Mouse (Mus musculus): ENCODE results near the gene Dffb.

GRCm38 (mm10) chr4:153945741-153946140, 29.2 kb downstream of the Dffb start:
- no peak for TF ChIP-seq POLR2A (IDR thresholded peaks at IDR 0.05; ENCODE audit: low read depth, low read length)
- no peak for TF ChIP-seq CTCF (IDR thresholded peaks at IDR 0.05; ENCODE audit: borderline replicate concordance, insufficient read depth, low read length)

Data from embryonic fibroblast, embryonic 13.5 days (primary cell).